Mouse (Mus musculus) gastrocnemius, postnatal 36 days (tissue): Measurements from ENCODE around the gene Pcsk6. TPM values are rescaled to one million over a fixed set of nuclear protein-coding genes. Genes with fewer than 3 reads are reported as not detected.

Experiments
- DNase-seq, 2 experiments: peaks; one replicate each; pipeline ENCODE4 v3.0.0; 2022
- intact Hi-C: fragments of 180-260 bp; cut with DNase I; formaldehyde crosslinking; loops from one replicate; pipeline ENCODE4 v1.15.1; 2025
- total RNA-seq, 2 experiments: library from RNA; stranded (reverse); gene quantifications; 2 replicates each; pipeline ENCODE4 v1.2.3; 2021

Gene Pcsk6
- total RNA-seq, 2 experiments from 2014 or later, result 19.0 to 19.6 TPM

GRCm38 (mm10) chr7:65879330-65879729 lies 17.8 kb downstream of the Pcsk6 start:
- DNase-seq, result no peak
- intact Hi-C loops, result no loop called here

GRCm38 (mm10) chr7:65880666-65881289 lies 19.2 kb downstream of the Pcsk6 start:
- no peak for DNase-seq
- intact Hi-C loops, result no loop called here

- no peak for DNase-seq
- intact Hi-C loops, result no loop called here
Observed at GRCm38 (mm10) chr7:65881290-65881688, 19.8 kb downstream of the Pcsk6 start.

- intact Hi-C loops, result no loop called here
- DNase-seq, result no peak
Observed at GRCm38 (mm10) chr7:65884928-65885327, 23.4 kb downstream of the Pcsk6 start.

- intact Hi-C loops, result no loop called here
- no peak for DNase-seq
Observed at GRCm38 (mm10) chr7:65885819-65886218, 24.3 kb downstream of the Pcsk6 start.

GRCm38 (mm10) chr7:65891831-65892230 lies 30.3 kb downstream of the Pcsk6 start:
- intact Hi-C loops, result no loop called here
- no peak for DNase-seq

GRCm38 (mm10) chr7:65892264-65892828 lies 30.8 kb downstream of the Pcsk6 start:
- no peak for DNase-seq
- intact Hi-C loops, result no loop called here

- intact Hi-C loops, result no loop called here
Observed at GRCm38 (mm10) chr7:65893546-65893945, 32.0 kb downstream of the Pcsk6 start.

GRCm38 (mm10) chr7:65895262-65895661 lies 33.7 kb downstream of the Pcsk6 start:
- DNase-seq, result no peak
- intact Hi-C loops, result no loop called here

More at GRCm38 (mm10) chr7:65893546-65893945, 32.0 kb downstream of the Pcsk6 start:
- DNase-seq, result no peak

GRCm38 (mm10) chr7:65901231-65901630 lies 39.7 kb downstream of the Pcsk6 start:
- no peak for DNase-seq
- intact Hi-C loops, result no loop called here

- intact Hi-C loops, result no loop called here
- peak; percentile 53 to 57 for DNase-seq
Observed at GRCm38 (mm10) chr7:65902471-65903180, 41.1 kb downstream of the Pcsk6 start.

- no peak for DNase-seq
- intact Hi-C loops, result no loop called here
Observed at GRCm38 (mm10) chr7:65903456-65903855, 41.9 kb downstream of the Pcsk6 start.

- intact Hi-C loops, result loop anchor here (5.0 kb wide), 1 partner anchor 51 kb away; no protein-coding TSS in a partner anchor
- DNase-seq, result no peak
Observed at GRCm38 (mm10) chr7:65906528-65907272, 45.2 kb downstream of the Pcsk6 start.

GRCm38 (mm10) chr7:65909343-65910127 lies 48.0 kb downstream of the Pcsk6 start:
- no peak for DNase-seq
- intact Hi-C loops, result loop anchor here (5.0 kb wide), 1 partner anchor 48 kb away; no protein-coding TSS in a partner anchor

GRCm38 (mm10) chr7:65913088-65913610 lies 51.6 kb downstream of the Pcsk6 start:
- no peak for DNase-seq
- intact Hi-C loops, result no loop called here

- intact Hi-C loops, result no loop called here
- peak in 1 of 2 experiments; percentile 50 for DNase-seq
Observed at GRCm38 (mm10) chr7:65914761-65915301, 53.3 kb downstream of the Pcsk6 start.

- no peak for DNase-seq
- intact Hi-C loops, result no loop called here
Observed at GRCm38 (mm10) chr7:65915821-65916220, 54.3 kb downstream of the Pcsk6 start.

GRCm38 (mm10) chr7:65916566-65916965 lies 55.0 kb downstream of the Pcsk6 start:
- intact Hi-C loops, result no loop called here
- no peak for DNase-seq

GRCm38 (mm10) chr7:65918431-65918830 lies 56.9 kb downstream of the Pcsk6 start:
- intact Hi-C loops, result no loop called here
- no peak for DNase-seq

- no peak for DNase-seq
- intact Hi-C loops, result no loop called here
Observed at GRCm38 (mm10) chr7:65929398-65929797, 67.9 kb downstream of the Pcsk6 start.
